Mouse (Mus musculus): ENCODE data around the gene Id1.

GRCm38 (mm10) chr2:152776019-152776418, 40.0 kb downstream of the Id1 start:
- no peak for TF ChIP-seq CTCF (IDR thresholded peaks at IDR 0.05; ENCODE audit: borderline replicate concordance, insufficient read depth, low read length)
- no peak for TF ChIP-seq POLR2A (IDR thresholded peaks at IDR 0.05; ENCODE audit: low read depth, low read length)

Data from embryonic fibroblast, embryonic 13.5 days (primary cell).